Mouse (Mus musculus): ENCODE data around the gene Tnfsf11.

GRCm38 (mm10) chr14:78342146-78342545 lies 34.3 kb upstream of the Tnfsf11 start:
- no peak for TF ChIP-seq CTCF (IDR thresholded peaks at IDR 0.05; ENCODE audit: low read depth, low read length)
- no peak for TF ChIP-seq GATA1 (IDR thresholded peaks at IDR 0.05; ENCODE audit: borderline replicate concordance, low read length)
- TF ChIP-seq TAL1 (conservative IDR thresholded peaks at IDR 0.05; ENCODE audit: low read depth, low read length), result no peak
- no peak for TF ChIP-seq POLR2AphosphoS5 (IDR thresholded peaks at IDR 0.05; ENCODE audit: insufficient replicate concordance, low read depth, low read length)
- no peak for TF ChIP-seq GATA2 (IDR thresholded peaks at IDR 0.05; ENCODE audit: borderline replicate concordance, low read depth, low read length)
